Mouse (Mus musculus): Measurements from ENCODE around the gene Isg20. TPM values are rescaled to one million over a fixed set of nuclear protein-coding genes. Genes with fewer than 3 reads are reported as not detected.
A peak's percentile ranks its signal among the peaks of the same experiment; 100 is the strongest.

The Isg20 gene
- polyA plus RNA-seq, 1 experiment from 2014 or later = 3.0 TPM

DNA sequence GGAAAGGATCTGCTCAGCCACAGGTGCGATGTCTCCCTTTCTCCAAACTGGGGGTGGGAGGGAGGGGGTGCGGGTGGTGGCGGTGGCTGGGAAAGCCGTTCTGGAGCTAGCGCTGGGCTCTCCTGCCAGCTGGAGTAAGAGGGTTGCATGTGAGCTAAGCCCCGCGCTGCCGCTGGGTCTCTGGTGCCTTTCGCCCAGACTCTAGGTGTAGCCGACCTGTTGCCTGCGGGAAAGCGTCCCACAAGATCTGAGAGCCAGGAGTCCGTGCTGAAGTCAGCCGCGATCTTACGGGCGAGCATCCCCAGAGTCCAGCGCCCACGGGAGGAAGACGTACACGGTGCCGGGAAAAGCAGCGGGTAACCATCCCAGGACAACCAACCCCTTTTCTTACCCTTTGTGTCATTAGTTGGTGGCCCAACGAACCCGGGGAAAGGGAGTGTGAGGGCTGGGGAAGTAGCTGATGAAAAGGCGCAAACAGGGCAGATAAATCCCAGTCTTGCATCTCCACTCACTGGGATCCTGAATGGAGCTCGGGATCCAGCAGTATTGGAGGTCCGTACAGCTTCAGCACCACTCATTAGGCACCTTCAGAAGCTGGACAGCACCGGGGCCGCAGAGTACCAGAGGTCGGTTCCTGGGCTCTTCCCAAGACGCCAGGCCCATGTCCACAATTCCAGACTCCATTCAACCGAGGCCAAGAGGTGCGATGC lies 30.1 kb upstream of the Isg20 start:
- peak overlapping the region; percentile 48 for H3K4me2 ChIP-seq (replicated peaks; ENCODE audit: low read depth, low read length)
- 0 out of 2 replicates have a peak, but pooled peaks have one; percentile 21 for ATAC-seq (ENCODE audit: low FRiP score, low TSS enrichment)
- no peak overlapping the region for H3K27ac ChIP-seq (ENCODE audit: low read length)
- WGBS = 1% methylated on average over 34 of the region's 34 CpGs
- H3K27me3 ChIP-seq (ENCODE audit: insufficient read depth, low read length) = peaks cover 61% of the 10 kb centered on the region
- H3K36me3 ChIP-seq (ENCODE audit: insufficient read depth, low read length) = no peaks in the 10 kb centered on the region
- no peaks in the 10 kb centered on the region for H3K9me3 ChIP-seq (ENCODE audit: low read length)
- H3K4me3 ChIP-seq (ENCODE audit: low read length) = peak overlapping the region; percentile 32
- H3K4me1 ChIP-seq (ENCODE audit: insufficient read depth, low read length) = peaks cover 21% of the 10 kb centered on the region
- H3K9ac ChIP-seq (replicated peaks; ENCODE audit: low read length) = no peak overlapping the region

DNA sequence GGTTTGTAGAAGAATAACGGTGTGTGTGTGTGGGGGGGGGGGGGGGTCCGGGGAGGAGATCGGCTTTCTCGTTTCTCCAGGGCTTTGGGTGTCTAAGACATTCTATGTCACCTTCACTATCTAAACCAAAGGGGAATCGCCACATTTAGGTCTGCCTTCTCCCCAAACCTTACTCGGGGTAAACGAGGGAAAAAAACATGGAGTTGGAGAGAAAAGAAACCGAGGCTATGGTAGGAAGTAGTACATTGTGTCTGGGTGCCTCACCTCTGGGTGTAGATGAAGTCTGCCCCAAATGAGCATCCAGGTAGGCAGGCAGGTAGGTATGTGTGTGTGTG lies 29.5 kb upstream of the Isg20 start:
- no peak for ATAC-seq (ENCODE audit: low FRiP score, low TSS enrichment)
- Histone ChIP-seq H3K4me2 (replicated peaks; ENCODE audit: low read depth, low read length) (no peak overlapping the region), H3K27ac (ENCODE audit: low read length) (no peak overlapping the region), H3K9ac (replicated peaks; ENCODE audit: low read length) (no peak overlapping the region), H3K4me3 (ENCODE audit: low read length) (no peak overlapping the region), H3K9me3 (ENCODE audit: low read length) (no peaks in the 10 kb centered on the region), H3K4me1 (ENCODE audit: insufficient read depth, low read length) (peaks cover 21% of the 10 kb centered on the region), H3K36me3 (ENCODE audit: insufficient read depth, low read length) (no peaks in the 10 kb centered on the region), H3K27me3 (ENCODE audit: insufficient read depth, low read length) (peaks cover 67% of the 10 kb centered on the region)
- 3% methylated on average over 8 of the region's 8 CpGs for WGBS

GRCm38 (mm10) chr7:78884139-78884538 lies 29.1 kb upstream of the Isg20 start:
- H3K4me3 ChIP-seq (ENCODE audit: low read length) = no peak overlapping the region
- H3K4me2 ChIP-seq (replicated peaks; ENCODE audit: low read depth, low read length) = no peak overlapping the region
- no peak overlapping the region for H3K9ac ChIP-seq (replicated peaks; ENCODE audit: low read length)
- H3K27ac ChIP-seq (ENCODE audit: low read length) = no peak overlapping the region
- H3K36me3 ChIP-seq (ENCODE audit: insufficient read depth, low read length) = no peaks in the 10 kb centered on the region
- peaks cover 67% of the 10 kb centered on the region for H3K27me3 ChIP-seq (ENCODE audit: insufficient read depth, low read length)
- 9% methylated on average over 6 of the region's 6 CpGs for WGBS
- no peak for ATAC-seq (ENCODE audit: low FRiP score, low TSS enrichment)
- H3K9me3 ChIP-seq (ENCODE audit: low read length) = no peaks in the 10 kb centered on the region
- H3K4me1 ChIP-seq (ENCODE audit: insufficient read depth, low read length) = peaks cover 21% of the 10 kb centered on the region

DNA sequence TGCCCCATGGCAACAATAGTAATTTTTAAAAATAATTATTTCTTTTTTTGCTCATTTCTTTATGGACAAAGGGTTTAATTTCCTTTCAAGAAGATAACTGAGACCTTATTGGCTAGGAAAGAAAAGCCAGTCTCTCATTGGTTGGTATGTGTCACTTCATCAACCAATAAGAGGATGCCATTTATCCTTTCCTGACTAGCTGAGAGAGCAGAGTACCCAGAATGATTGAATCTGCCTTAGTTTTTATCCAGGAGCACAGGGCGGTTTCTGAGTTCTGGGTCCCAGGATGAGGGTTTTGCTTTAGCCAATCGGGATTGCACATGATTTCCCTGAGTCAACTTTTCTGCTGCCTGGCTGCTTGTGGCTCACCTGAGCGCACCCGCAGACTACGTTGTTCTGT lies 27.8 kb upstream of the Isg20 start:
- no peak overlapping the region for H3K9ac ChIP-seq (replicated peaks; ENCODE audit: low read length)
- peaks cover 69% of the 10 kb centered on the region for H3K27me3 ChIP-seq (ENCODE audit: insufficient read depth, low read length)
- WGBS = 73% methylated on average over 5 of the region's 5 CpGs
- no peak overlapping the region for H3K4me2 ChIP-seq (replicated peaks; ENCODE audit: low read depth, low read length)
- no peak overlapping the region for H3K4me3 ChIP-seq (ENCODE audit: low read length)
- H3K27ac ChIP-seq (ENCODE audit: low read length) = no peak overlapping the region
- peaks cover 21% of the 10 kb centered on the region for H3K4me1 ChIP-seq (ENCODE audit: insufficient read depth, low read length)
- H3K36me3 ChIP-seq (ENCODE audit: insufficient read depth, low read length) = no peaks in the 10 kb centered on the region
- no peak for ATAC-seq (ENCODE audit: low FRiP score, low TSS enrichment)
- H3K9me3 ChIP-seq (ENCODE audit: low read length) = no peaks in the 10 kb centered on the region

- Histone ChIP-seq H3K27ac (ENCODE audit: low read length) (no peak overlapping the region), H3K36me3 (ENCODE audit: insufficient read depth, low read length) (no peaks in the 10 kb centered on the region), H3K27me3 (ENCODE audit: insufficient read depth, low read length) (peaks cover 61% of the 10 kb centered on the region), H3K9me3 (ENCODE audit: low read length) (no peaks in the 10 kb centered on the region), H3K4me3 (ENCODE audit: low read length) (no peak overlapping the region), H3K4me2 (replicated peaks; ENCODE audit: low read depth, low read length) (no peak overlapping the region), H3K4me1 (ENCODE audit: insufficient read depth, low read length) (peaks cover 20% of the 10 kb centered on the region), H3K9ac (replicated peaks; ENCODE audit: low read length) (no peak overlapping the region)
- 83% methylated on average over 4 of the region's 4 CpGs for whole genome bisulfite sequencing
- no peak for ATAC-seq (ENCODE audit: low FRiP score, low TSS enrichment)
Observed at GRCm38 (mm10) chr7:78886496-78886895, 26.7 kb upstream of the Isg20 start.

GRCm38 (mm10) chr7:78887431-78887842 lies 25.8 kb upstream of the Isg20 start:
- Histone ChIP-seq H3K4me1 (ENCODE audit: insufficient read depth, low read length) (peaks cover 14% of the 10 kb centered on the region), H3K9ac (replicated peaks; ENCODE audit: low read length) (no peak overlapping the region), H3K9me3 (ENCODE audit: low read length) (no peaks in the 10 kb centered on the region), H3K36me3 (ENCODE audit: insufficient read depth, low read length) (no peaks in the 10 kb centered on the region), H3K4me3 (ENCODE audit: low read length) (no peak overlapping the region), H3K27ac (ENCODE audit: low read length) (no peak overlapping the region), H3K4me2 (replicated peaks; ENCODE audit: low read depth, low read length) (no peak overlapping the region), H3K27me3 (ENCODE audit: insufficient read depth, low read length) (peaks cover 54% of the 10 kb centered on the region)
- WGBS = 15% methylated on average over 9 of the region's 9 CpGs
- ATAC-seq (ENCODE audit: low FRiP score, low TSS enrichment) = no peak

GRCm38 (mm10) chr7:78890641-78891040 lies 22.6 kb upstream of the Isg20 start:
- Histone ChIP-seq H3K4me2 (replicated peaks; ENCODE audit: low read depth, low read length) (no peak overlapping the region), H3K9me3 (ENCODE audit: low read length) (no peaks in the 10 kb centered on the region), H3K27ac (ENCODE audit: low read length) (no peak overlapping the region), H3K9ac (replicated peaks; ENCODE audit: low read length) (no peak overlapping the region), H3K27me3 (ENCODE audit: insufficient read depth, low read length) (peaks cover 29% of the 10 kb centered on the region), H3K4me3 (ENCODE audit: low read length) (no peak overlapping the region), H3K36me3 (ENCODE audit: insufficient read depth, low read length) (no peaks in the 10 kb centered on the region), H3K4me1 (ENCODE audit: insufficient read depth, low read length) (0 out of 2 replicates have a peak, but pooled peaks cover 4% of the 10 kb centered on the region)
- ATAC-seq (ENCODE audit: low FRiP score, low TSS enrichment) = no peak
- 2% methylated on average over 16 of the region's 16 CpGs for WGBS

- whole genome bisulfite sequencing = 87% methylated on average over 10 of the region's 10 CpGs
- Histone ChIP-seq H3K27ac (ENCODE audit: low read length) (no peak overlapping the region), H3K9me3 (ENCODE audit: low read length) (no peaks in the 10 kb centered on the region), H3K4me2 (replicated peaks; ENCODE audit: low read depth, low read length) (no peak overlapping the region), H3K9ac (replicated peaks; ENCODE audit: low read length) (no peak overlapping the region), H3K36me3 (ENCODE audit: insufficient read depth, low read length) (peaks cover 8% of the 10 kb centered on the region; the same call in 1 of the 2 replicates), H3K4me1 (ENCODE audit: insufficient read depth, low read length) (peaks cover 19% of the 10 kb centered on the region), H3K4me3 (ENCODE audit: low read length) (no peak overlapping the region), H3K27me3 (ENCODE audit: insufficient read depth, low read length) (peaks cover 6% of the 10 kb centered on the region; the same call in 1 of the 2 replicates)
- no peak for ATAC-seq (ENCODE audit: low FRiP score, low TSS enrichment)
Observed at GRCm38 (mm10) chr7:78893917-78894316, 19.3 kb upstream of the Isg20 start.

- no peaks in the 10 kb centered on the region for H3K27me3 ChIP-seq (ENCODE audit: insufficient read depth, low read length)
- WGBS = 54% methylated on average over 13 of the region's 13 CpGs
- no peak for ATAC-seq (ENCODE audit: low FRiP score, low TSS enrichment)
- no peaks in the 10 kb centered on the region for H3K9me3 ChIP-seq (ENCODE audit: low read length)
- H3K36me3 ChIP-seq (ENCODE audit: insufficient read depth, low read length) = peaks cover 8% of the 10 kb centered on the region; the same call in 1 of the 2 replicates
- H3K4me3 ChIP-seq (ENCODE audit: low read length) = peak overlapping the region; percentile 99
- no peak overlapping the region; the same call in 1 of the 2 replicates for H3K9ac ChIP-seq (replicated peaks; ENCODE audit: low read length)
- H3K27ac ChIP-seq (ENCODE audit: low read length) = peak overlapping the region; percentile 73; the same call in 1 of the 2 replicates
- H3K4me1 ChIP-seq (ENCODE audit: insufficient read depth, low read length) = peaks cover 19% of the 10 kb centered on the region
- peak overlapping the region; percentile 87 for H3K4me2 ChIP-seq (replicated peaks; ENCODE audit: low read depth, low read length)
Observed at GRCm38 (mm10) chr7:78895021-78895652, 18.1 kb upstream of the Isg20 start.
